Mouse (Mus musculus): ENCODE results near the gene 4930507D05Rik. TPM values are rescaled to one million over a fixed set of nuclear protein-coding genes. Genes with fewer than 3 reads are reported as not detected.

4930507D05Rik gene
- 0.08 and 0.13 TPM in 2 replicates for polyA plus RNA-seq (2012; rRNA removed)

GRCm38 (mm10) chr10:62449364-62450279, at the start of gene 4930507D05Rik, which contains the start of gene Supv3l1:
TSS of gene 4930507D05Rik (plus strand) at chr10:62449489.
TSS of gene Supv3l1 (minus strand) at chr10:62449738.

GRCm38 (mm10) chr10:62422255-62422654, 27.0 kb upstream of the 4930507D05Rik start, which contains the start of gene Hkdc1:
TSS of gene Hkdc1 (minus strand) at chr10:62422491.

GRCm38 (mm10) chr10:62486618-62487415, 37.5 kb downstream of the 4930507D05Rik start, which contains the start of gene Vps26a:
TSS of gene Vps26a (minus strand) at chr10:62486805.

Other genes with a start within 250 kb of the 4930507D05Rik start
- 6.0 and 6.5 TPM in 2 replicates for gene Tspan15, start 218.2 kb upstream of the 4930507D05Rik start, polyA plus RNA-seq (2012; rRNA removed)
- gene Tacr2, start 197.1 kb upstream of the 4930507D05Rik start, polyA plus RNA-seq (2012; rRNA removed) = not detected in 2 replicates
- gene Hk1, start 69.6 kb upstream of the 4930507D05Rik start, polyA plus RNA-seq (2012; rRNA removed) = 55.1 and 58.8 TPM in 2 replicates
- 3.7 and 4.4 TPM in 2 replicates for gene Hkdc1, start 27.0 kb upstream of the 4930507D05Rik start, polyA plus RNA-seq (2012; rRNA removed)
- gene Supv3l1, start 249 bp downstream of the 4930507D05Rik start, polyA plus RNA-seq (2012; rRNA removed) = 15.5 and 17.5 TPM in 2 replicates
- gene Vps26a, start 37.3 kb downstream of the 4930507D05Rik start, polyA plus RNA-seq (2012; rRNA removed) = 15.3 and 18.9 TPM in 2 replicates
- 24.8 and 34.5 TPM in 2 replicates for gene Srgn, start 78.0 kb downstream of the 4930507D05Rik start, polyA plus RNA-seq (2012; rRNA removed)
- gene Kif1bp, start 129.0 kb downstream of the 4930507D05Rik start, polyA plus RNA-seq (2012; rRNA removed) = 9.2 and 9.6 TPM in 2 replicates
- gene Ddx21, start 152.8 kb downstream of the 4930507D05Rik start, polyA plus RNA-seq (2012; rRNA removed) = 35.4 and 38.2 TPM in 2 replicates
- gene Ddx50, start 201.7 kb downstream of the 4930507D05Rik start, polyA plus RNA-seq (2012; rRNA removed) = 23.9 and 26.9 TPM in 2 replicates